In the genomic region with DNA sequence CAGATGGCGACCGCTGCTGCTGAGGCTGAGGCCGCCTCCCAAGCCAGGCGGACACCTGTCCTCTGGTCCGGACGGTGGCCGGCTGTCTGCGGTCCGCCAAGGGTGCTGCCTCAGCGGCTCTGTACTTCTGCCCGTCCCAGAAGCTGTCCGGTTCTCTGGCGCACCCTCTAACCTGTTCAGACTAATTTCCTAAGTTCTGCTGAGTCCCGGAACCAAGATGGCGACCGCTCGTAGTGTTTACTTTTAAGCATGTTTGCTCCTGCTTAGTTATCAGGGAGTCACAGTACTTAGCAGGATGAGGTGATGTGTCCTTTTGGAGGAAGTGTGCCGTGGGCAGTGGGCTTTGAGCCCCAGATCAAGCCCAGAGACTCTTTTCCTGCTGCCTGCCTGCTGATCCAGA, we compare ENCODE assay signal across 13 mouse cellular contexts. TPM values are rescaled to one million over a fixed set of nuclear protein-coding genes. Genes with fewer than 3 reads are reported as not detected.
DNase-seq lines count a peak whose midpoint lies in the region; ATAC-seq lines count a peak whose summit lies in the region.
"Not testable (repeated sequence)": the region's sequence is repeated elsewhere in the genome, so short reads cannot be mapped to it uniquely, and the experiment has no call there.
"Had no signal": no experiment of that assay in that cellular context is flagged by ENCODE, and none has a peak within 500 bp of the region (broad histone marks: within the 10 kb centered on the region; RNA-seq: fewer than 3 reads in every experiment).

No protein-coding gene starts in this region.

- peak; percentile 54; the same call in 1 of the 2 replicates for ATAC-seq in embryonic facial prominence, embryonic 15.5 days (ENCODE audit: insufficient number of reproducible peaks, low FRiP score, low TSS enrichment, low read depth)
- ATAC-seq in heart, embryonic 15.5 days (replicated peaks; ENCODE audit: insufficient number of reproducible peaks, insufficient read depth, low FRiP score, low read depth), result 0 out of 2 replicates have a peak, but pooled peaks have one; percentile 18
- peak; percentile 55; the same call in 1 of the 2 replicates for ATAC-seq in intestine, embryonic 15.5 days
- ATAC-seq in liver, embryonic 11.5 days (replicated peaks; ENCODE audit: low FRiP score), result peak; percentile 56; the same call in 1 of the 2 replicates
- peak; percentile 77; the same call in 1 of the 2 replicates for ATAC-seq in midbrain, embryonic 11.5 days (ENCODE audit: low FRiP score)
- peak; percentile 42; the same call in 1 of the 2 replicates for ATAC-seq in stomach, embryonic 14.5 days (ENCODE audit: insufficient number of reproducible peaks, insufficient read depth, low FRiP score, low read depth)

- H3K4me2 ChIP-seq in embryonic facial prominence, embryonic 15.5 days (replicated peaks); heart, embryonic 15.5 days; intestine, embryonic 15.5 days (replicated peaks); liver, embryonic 11.5 days; midbrain, embryonic 11.5 days; stomach, embryonic 14.5 days (replicated peaks; ENCODE audit: low read depth, low read length): not testable (repeated sequence)

- not testable (repeated sequence) for H3K4me1 ChIP-seq in embryonic facial prominence, embryonic 15.5 days; heart, embryonic 15.5 days (replicated peaks); intestine, embryonic 15.5 days (replicated peaks); liver, embryonic 11.5 days (replicated peaks; ENCODE audit: control insufficient read depth, insufficient read depth, low read length); midbrain, embryonic 11.5 days (ENCODE audit: control insufficient read depth, insufficient read depth, low read length); stomach, embryonic 14.5 days (ENCODE audit: control insufficient read depth, insufficient read depth, low read length)

- not testable (repeated sequence) for H3K4me3 ChIP-seq in embryonic facial prominence, embryonic 15.5 days (replicated peaks); heart, embryonic 15.5 days; intestine, embryonic 15.5 days (replicated peaks); liver, embryonic 11.5 days (ENCODE audit: low read depth, low read length); midbrain, embryonic 11.5 days (ENCODE audit: low read depth, low read length); stomach, embryonic 14.5 days (ENCODE audit: low read depth, low read length)

- H3K9me3 ChIP-seq in embryonic facial prominence, embryonic 15.5 days (replicated peaks); heart, embryonic 15.5 days (replicated peaks); intestine, embryonic 15.5 days; liver, embryonic 11.5 days (ENCODE audit: control insufficient read depth, low read length); midbrain, embryonic 11.5 days (ENCODE audit: control insufficient read depth, low read length); stomach, embryonic 14.5 days (ENCODE audit: control insufficient read depth, low read depth, low read length): not testable (repeated sequence)

- H3K27me3 ChIP-seq in embryonic facial prominence, embryonic 15.5 days; heart, embryonic 15.5 days; intestine, embryonic 15.5 days (replicated peaks); liver, embryonic 11.5 days (replicated peaks; ENCODE audit: control insufficient read depth, insufficient read depth, low read length); midbrain, embryonic 11.5 days (ENCODE audit: control insufficient read depth, insufficient read depth, low read length); stomach, embryonic 14.5 days (ENCODE audit: control insufficient read depth, insufficient read depth, low read length): not testable (repeated sequence)

- 82% methylated on average over 9 of the region's 18 CpGs for WGBS in embryonic facial prominence, embryonic 15.5 days
- 73% methylated on average over 9 of the region's 18 CpGs for WGBS in heart, embryonic 15.5 days
- WGBS in intestine, embryonic 15.5 days, result 87% methylated on average over 10 of the region's 18 CpGs
- 84% methylated on average over 7 of the region's 18 CpGs for WGBS in liver, embryonic 11.5 days
- WGBS in midbrain, embryonic 11.5 days, result 86% methylated on average over 7 of the region's 18 CpGs
- WGBS in stomach, embryonic 14.5 days, result 85% methylated on average over 7 of the region's 18 CpGs

- not testable (repeated sequence) for H3K9ac ChIP-seq in embryonic facial prominence, embryonic 15.5 days; heart, embryonic 15.5 days; intestine, embryonic 15.5 days; liver, embryonic 11.5 days (ENCODE audit: low read depth, low read length); midbrain, embryonic 11.5 days (ENCODE audit: low read length); stomach, embryonic 14.5 days (replicated peaks; ENCODE audit: low read depth, low read length)

- H3K27ac ChIP-seq in embryonic facial prominence, embryonic 15.5 days (replicated peaks); heart, embryonic 15.5 days; intestine, embryonic 15.5 days; liver, embryonic 11.5 days (ENCODE audit: low read depth, low read length); midbrain, embryonic 11.5 days (ENCODE audit: low read depth, low read length); stomach, embryonic 14.5 days (ENCODE audit: low read length): not testable (repeated sequence)

- peak; percentile 3 for DNase-seq in NIH3T3 (ENCODE audit: low read depth)
- DNase-seq in liver, embryonic 11.5 days (ENCODE audit: low spot score); midbrain, embryonic 11.5 days (ENCODE audit: low spot score, missing footprints): not testable (repeated sequence)

- not testable (repeated sequence) for H3K36me3 ChIP-seq in embryonic facial prominence, embryonic 15.5 days; heart, embryonic 15.5 days; intestine, embryonic 15.5 days; liver, embryonic 11.5 days (ENCODE audit: control insufficient read depth, insufficient read depth, low read length); midbrain, embryonic 11.5 days (ENCODE audit: control insufficient read depth, insufficient read depth, low read length); stomach, embryonic 14.5 days (ENCODE audit: control insufficient read depth, insufficient read depth, low read length)

RNA-seq across cellular contexts. Expression of a gene that starts 13.9 kb away (rescaled TPM):
- polyA plus RNA-seq in embryonic facial prominence, embryonic 15.5 days (2015; fragmentation: Nextera tagmentation; extraction: Ambion mirVana), result not detected in 2 replicates
- polyA plus RNA-seq in heart, embryonic 15.5 days (2015; fragmentation: Nextera tagmentation; extraction: Ambion mirVana), result not detected in 2 replicates
- not detected in 2 replicates for polyA plus RNA-seq in intestine, embryonic 15.5 days (2015; fragmentation: Nextera tagmentation; extraction: Ambion mirVana)
- not detected in 2 replicates for polyA plus RNA-seq in liver, embryonic 11.5 days (2014; fragmentation: Nextera tagmentation; extraction: Ambion mirVana)
- polyA plus RNA-seq in midbrain, embryonic 11.5 days (2014; fragmentation: Nextera tagmentation; extraction: Ambion mirVana), result not detected in 2 replicates
- polyA plus RNA-seq in stomach, embryonic 14.5 days (2014; fragmentation: Nextera tagmentation; extraction: Ambion mirVana), result not detected in 2 replicates
- polyA plus RNA-seq: erythroblast, embryonic 14.5 days; forebrain, postnatal 0 days; hindbrain, embryonic 16.5 days; macrophage; midbrain, embryonic 15.5 days; spleen, adult 2 months had no signal

RNA-seq across cellular contexts. Expression of a gene that starts 43.3 kb away (rescaled TPM):
- 0.16 and 0.17 TPM in 2 replicates for polyA plus RNA-seq in embryonic facial prominence, embryonic 15.5 days (2015; fragmentation: Nextera tagmentation; extraction: Ambion mirVana)
- polyA plus RNA-seq in heart, embryonic 15.5 days (2015; fragmentation: Nextera tagmentation; extraction: Ambion mirVana), result not detected in 2 replicates
- polyA plus RNA-seq in intestine, embryonic 15.5 days (2015; fragmentation: Nextera tagmentation; extraction: Ambion mirVana), result not detected in 2 replicates
- polyA plus RNA-seq in liver, embryonic 11.5 days (2014; fragmentation: Nextera tagmentation; extraction: Ambion mirVana), result not detected in 2 replicates
- not detected in 2 replicates for polyA plus RNA-seq in midbrain, embryonic 11.5 days (2014; fragmentation: Nextera tagmentation; extraction: Ambion mirVana)
- not detected in 2 replicates for polyA plus RNA-seq in stomach, embryonic 14.5 days (2014; fragmentation: Nextera tagmentation; extraction: Ambion mirVana)
- polyA plus RNA-seq: erythroblast, embryonic 14.5 days; forebrain, postnatal 0 days; hindbrain, embryonic 16.5 days; macrophage; midbrain, embryonic 15.5 days; spleen, adult 2 months had no signal

RNA-seq across cellular contexts. Expression of a gene that starts 51.9 kb away (rescaled TPM):
- polyA plus RNA-seq in embryonic facial prominence, embryonic 15.5 days (2015; fragmentation: Nextera tagmentation; extraction: Ambion mirVana), result 0.33 TPM in 1 of 2 replicates, not detected in the other
- 0.19 TPM in 1 of 2 replicates, not detected in the other for polyA plus RNA-seq in heart, embryonic 15.5 days (2015; fragmentation: Nextera tagmentation; extraction: Ambion mirVana)
- polyA plus RNA-seq in intestine, embryonic 15.5 days (2015; fragmentation: Nextera tagmentation; extraction: Ambion mirVana), result not detected in 2 replicates
- not detected in 2 replicates for polyA plus RNA-seq in liver, embryonic 11.5 days (2014; fragmentation: Nextera tagmentation; extraction: Ambion mirVana)
- not detected in 2 replicates for polyA plus RNA-seq in midbrain, embryonic 11.5 days (2014; fragmentation: Nextera tagmentation; extraction: Ambion mirVana)
- polyA plus RNA-seq in stomach, embryonic 14.5 days (2014; fragmentation: Nextera tagmentation; extraction: Ambion mirVana), result not detected in 2 replicates
- polyA plus RNA-seq: erythroblast, embryonic 14.5 days; forebrain, postnatal 0 days; hindbrain, embryonic 16.5 days; macrophage; midbrain, embryonic 15.5 days; spleen, adult 2 months had no signal

Comparison
In these comparisons a context has a peak if more than half of its experiments do, and no peak if none do; other contexts are left out.
1. ATAC-seq: peak in every context shown above with its lines; median percentile 77 in midbrain, embryonic 11.5 days; 56 in liver, embryonic 11.5 days; 55 in intestine, embryonic 15.5 days; 54 in embryonic facial prominence, embryonic 15.5 days; 42 in stomach, embryonic 14.5 days; 18 in heart, embryonic 15.5 days.